Mouse (Mus musculus): Measurements from ENCODE around the gene Tubg2. TPM values are rescaled to one million over a fixed set of nuclear protein-coding genes. Genes with fewer than 3 reads are reported as not detected.

Tubg2 gene
- 1.4 and 1.8 TPM in 2 replicates for polyA plus RNA-seq (2012; rRNA removed)

GRCm38 (mm10) chr11:101155728-101156371, at the start of gene Tubg2:
Gene Tubg2 (plus strand): TSS chr11:101155907.
- no peaks in the 10 kb centered on the region for H3K27me3 ChIP-seq (replicated peaks; ENCODE audit: control insufficient read depth, insufficient read depth, low read length)
- TF ChIP-seq POLR2A (IDR thresholded peaks at IDR 0.05; ENCODE audit: low read depth, low read length) (no peak), CTCF (conservative IDR thresholded peaks at IDR 0.05; ENCODE audit: insufficient read depth, insufficient read length, low read depth, low read length) (no peak)
- H3K36me3 ChIP-seq (ENCODE audit: control insufficient read depth, insufficient read depth, low read length) = no peaks in the 10 kb centered on the region
- no peak within 1 kb of the TSS for H3K27ac ChIP-seq (ENCODE audit: insufficient read depth, low read depth, low read length)
- peak within 1 kb of the TSS; percentile 32; the same call in 1 of the 2 replicates for H3K4me3 ChIP-seq (ENCODE audit: insufficient read depth, low read depth, low read length)
- peak; percentile 64 for DNase-seq
- 0 out of 2 replicates have a peak, but pooled peaks cover 3% of the 10 kb centered on the region for H3K4me1 ChIP-seq (ENCODE audit: control insufficient read depth, insufficient read depth, low read length)
- 5% methylated on average over 36 of the region's 36 CpGs for WGBS

GRCm38 (mm10) chr11:101109351-101109750, 46.4 kb upstream of the Tubg2 start:
- no peak overlapping the region for H3K4me3 ChIP-seq (ENCODE audit: insufficient read depth, low read depth, low read length)
- no peak for DNase-seq
- H3K4me1 ChIP-seq (ENCODE audit: control insufficient read depth, insufficient read depth, low read length) = no peaks in the 10 kb centered on the region
- no peaks in the 10 kb centered on the region for H3K27me3 ChIP-seq (replicated peaks; ENCODE audit: control insufficient read depth, insufficient read depth, low read length)
- H3K27ac ChIP-seq (ENCODE audit: insufficient read depth, low read depth, low read length) = no peak overlapping the region
- WGBS = 66% methylated on average over 4 of the region's 4 CpGs
- H3K36me3 ChIP-seq (ENCODE audit: control insufficient read depth, insufficient read depth, low read length) = 0 out of 2 replicates have a peak, but pooled peaks cover 1% of the 10 kb centered on the region
- TF ChIP-seq POLR2A (IDR thresholded peaks at IDR 0.05; ENCODE audit: low read depth, low read length) = no peak
- TF ChIP-seq CTCF (conservative IDR thresholded peaks at IDR 0.05; ENCODE audit: insufficient read depth, insufficient read length, low read depth, low read length) = no peak

- TF ChIP-seq POLR2A (IDR thresholded peaks at IDR 0.05; ENCODE audit: low read depth, low read length) = no peak
- TF ChIP-seq CTCF (conservative IDR thresholded peaks at IDR 0.05; ENCODE audit: insufficient read depth, insufficient read length, low read depth, low read length) = no peak
- no peaks in the 10 kb centered on the region for H3K36me3 ChIP-seq (ENCODE audit: control insufficient read depth, insufficient read depth, low read length)
- H3K27me3 ChIP-seq (replicated peaks; ENCODE audit: control insufficient read depth, insufficient read depth, low read length) = no peaks in the 10 kb centered on the region
- WGBS = 46% methylated on average over 5 of the region's 5 CpGs
- no peak for DNase-seq
- no peaks in the 10 kb centered on the region for H3K4me1 ChIP-seq (ENCODE audit: control insufficient read depth, insufficient read depth, low read length)
- H3K4me3 ChIP-seq (ENCODE audit: insufficient read depth, low read depth, low read length) = no peak overlapping the region
- no peak overlapping the region for H3K27ac ChIP-seq (ENCODE audit: insufficient read depth, low read depth, low read length)
Measured at GRCm38 (mm10) chr11:101110708-101111107, 45.0 kb upstream of the Tubg2 start.

DNA sequence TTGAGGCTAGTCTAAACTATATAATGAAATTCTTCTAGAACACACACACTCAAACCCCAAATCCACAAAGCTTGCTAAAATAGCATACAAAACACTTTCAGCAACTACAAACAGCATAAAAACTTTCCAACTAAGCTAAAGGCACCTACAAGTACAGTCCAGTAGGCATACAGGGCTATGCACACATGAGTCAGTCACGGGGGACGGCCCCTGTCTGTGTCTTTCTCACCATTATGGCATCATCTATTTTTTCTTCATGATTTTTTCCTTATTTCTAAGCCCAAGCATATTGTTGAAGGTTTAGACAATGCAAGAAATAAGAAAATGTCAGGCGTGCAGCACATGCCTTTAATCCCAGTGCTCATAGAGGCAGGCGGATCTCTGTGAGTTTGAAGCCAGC, 44.5 kb upstream of the Tubg2 start:
- H3K36me3 ChIP-seq (ENCODE audit: control insufficient read depth, insufficient read depth, low read length) = no peaks in the 10 kb centered on the region
- no peak for TF ChIP-seq POLR2A (IDR thresholded peaks at IDR 0.05; ENCODE audit: low read depth, low read length)
- TF ChIP-seq CTCF (conservative IDR thresholded peaks at IDR 0.05; ENCODE audit: insufficient read depth, insufficient read length, low read depth, low read length) = no peak
- no peaks in the 10 kb centered on the region for H3K4me1 ChIP-seq (ENCODE audit: control insufficient read depth, insufficient read depth, low read length)
- 86% methylated on average over 4 of the region's 4 CpGs for WGBS
- no peak overlapping the region for H3K27ac ChIP-seq (ENCODE audit: insufficient read depth, low read depth, low read length)
- no peaks in the 10 kb centered on the region for H3K27me3 ChIP-seq (replicated peaks; ENCODE audit: control insufficient read depth, insufficient read depth, low read length)
- no peak overlapping the region for H3K4me3 ChIP-seq (ENCODE audit: insufficient read depth, low read depth, low read length)
- DNase-seq = no peak

DNA sequence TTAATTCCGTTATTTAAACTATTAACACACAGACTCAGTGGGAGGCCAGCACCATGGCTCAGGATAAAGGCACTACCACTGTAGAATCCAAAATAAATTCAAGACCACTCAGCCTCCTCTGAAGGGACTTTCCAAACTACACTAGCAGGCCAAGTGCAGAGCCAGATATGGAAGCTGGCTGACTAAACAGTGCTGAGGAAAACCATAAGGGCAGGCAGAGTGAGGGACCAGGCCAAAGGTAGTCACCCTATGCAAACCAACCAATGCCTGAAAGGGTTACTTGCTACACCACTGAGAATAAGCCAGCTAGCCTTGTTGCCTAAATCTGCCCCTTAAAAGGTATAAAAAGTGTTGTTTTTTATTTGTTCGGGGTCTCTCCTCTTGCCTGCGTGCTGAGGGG, 43.5 kb upstream of the Tubg2 start:
- H3K4me3 ChIP-seq (ENCODE audit: insufficient read depth, low read depth, low read length) = no peak overlapping the region
- no peak overlapping the region for H3K27ac ChIP-seq (ENCODE audit: insufficient read depth, low read depth, low read length)
- TF ChIP-seq CTCF (conservative IDR thresholded peaks at IDR 0.05; ENCODE audit: insufficient read depth, insufficient read length, low read depth, low read length) = no peak
- TF ChIP-seq POLR2A (IDR thresholded peaks at IDR 0.05; ENCODE audit: low read depth, low read length) = no peak
- H3K36me3 ChIP-seq (ENCODE audit: control insufficient read depth, insufficient read depth, low read length) = no peaks in the 10 kb centered on the region
- WGBS = 81% methylated on average over 3 of the region's 3 CpGs
- no peak for DNase-seq
- no peaks in the 10 kb centered on the region for H3K4me1 ChIP-seq (ENCODE audit: control insufficient read depth, insufficient read depth, low read length)
- H3K27me3 ChIP-seq (replicated peaks; ENCODE audit: control insufficient read depth, insufficient read depth, low read length) = no peaks in the 10 kb centered on the region

DNA sequence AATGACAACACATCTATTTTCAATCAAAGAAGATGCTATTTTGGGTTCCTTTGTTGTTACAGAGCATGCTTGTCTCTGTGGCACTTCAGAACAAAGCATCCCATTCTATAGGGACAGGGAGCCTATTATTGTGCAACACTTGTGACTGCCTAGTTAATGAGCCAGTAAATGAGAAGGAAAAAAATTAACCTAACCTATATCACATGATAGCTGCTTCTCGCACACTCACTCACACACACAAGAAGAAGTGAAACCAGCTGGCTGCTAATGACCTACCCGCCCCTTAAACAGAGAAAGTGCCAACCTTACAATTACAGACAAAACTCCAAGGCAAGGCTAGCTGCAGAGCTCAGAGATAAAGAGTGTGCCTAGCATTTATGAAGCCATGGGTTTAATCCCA, 40.1 kb upstream of the Tubg2 start:
- Histone ChIP-seq H3K4me1 (ENCODE audit: control insufficient read depth, insufficient read depth, low read length) (peaks cover 8% of the 10 kb centered on the region; the same call in 1 of the 2 replicates), H3K27ac (ENCODE audit: insufficient read depth, low read depth, low read length) (no peak overlapping the region), H3K4me3 (ENCODE audit: insufficient read depth, low read depth, low read length) (no peak overlapping the region), H3K27me3 (replicated peaks; ENCODE audit: control insufficient read depth, insufficient read depth, low read length) (no peaks in the 10 kb centered on the region), H3K36me3 (ENCODE audit: control insufficient read depth, insufficient read depth, low read length) (no peaks in the 10 kb centered on the region)
- TF ChIP-seq CTCF (conservative IDR thresholded peaks at IDR 0.05; ENCODE audit: insufficient read depth, insufficient read length, low read depth, low read length) (no peak), POLR2A (IDR thresholded peaks at IDR 0.05; ENCODE audit: low read depth, low read length) (no peak)
- 37% methylated on average over 2 of the region's 2 CpGs for WGBS
- no peak for DNase-seq

DNA sequence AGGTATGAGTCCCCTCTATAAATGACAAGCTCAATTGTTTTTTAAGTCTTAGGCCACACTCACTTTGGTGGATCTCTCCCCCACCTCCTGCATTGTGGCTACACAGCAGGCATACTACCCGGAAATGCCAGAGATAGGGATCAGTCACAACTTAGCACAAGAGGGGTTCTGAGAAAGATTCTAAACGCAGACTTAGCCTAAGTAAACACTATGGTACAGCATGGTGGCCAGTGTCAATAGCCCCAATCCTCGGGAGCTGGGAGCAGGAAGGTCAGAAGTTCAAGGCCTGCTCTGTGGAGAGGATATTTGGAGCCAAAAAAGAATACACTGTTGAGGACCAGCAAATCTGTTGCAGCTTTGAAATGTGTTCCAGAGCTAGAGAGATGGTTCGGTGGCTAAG, 37.6 kb upstream of the Tubg2 start:
- Histone ChIP-seq H3K4me3 (ENCODE audit: insufficient read depth, low read depth, low read length) (no peak overlapping the region), H3K27me3 (replicated peaks; ENCODE audit: control insufficient read depth, insufficient read depth, low read length) (no peaks in the 10 kb centered on the region), H3K27ac (ENCODE audit: insufficient read depth, low read depth, low read length) (no peak overlapping the region), H3K36me3 (ENCODE audit: control insufficient read depth, insufficient read depth, low read length) (no peaks in the 10 kb centered on the region), H3K4me1 (ENCODE audit: control insufficient read depth, insufficient read depth, low read length) (peaks cover 8% of the 10 kb centered on the region; the same call in 1 of the 2 replicates)
- WGBS = 14% methylated on average over 4 of the region's 4 CpGs
- no peak for DNase-seq
- no peak for TF ChIP-seq CTCF (conservative IDR thresholded peaks at IDR 0.05; ENCODE audit: insufficient read depth, insufficient read length, low read depth, low read length)
- TF ChIP-seq POLR2A (IDR thresholded peaks at IDR 0.05; ENCODE audit: low read depth, low read length) = no peak
